Mouse (Mus musculus) ovary, postnatal 14 days (tissue): ENCODE data around the gene Usp46.
"Not testable (repeated sequence)": the region's sequence is repeated elsewhere in the genome, so short reads cannot be mapped to it uniquely, and the experiment has no call there.

ENCODE experiments used
- DNase-seq: peaks from one replicate; pipeline ENCODE4 v3.0.0; 2022; ENCODE audit warnings: low spot score

Usp46 gene

GRCm38 (mm10) chr5:74020506-74020905, 47.7 kb downstream of the Usp46 start:
- no peak for DNase-seq

DNA sequence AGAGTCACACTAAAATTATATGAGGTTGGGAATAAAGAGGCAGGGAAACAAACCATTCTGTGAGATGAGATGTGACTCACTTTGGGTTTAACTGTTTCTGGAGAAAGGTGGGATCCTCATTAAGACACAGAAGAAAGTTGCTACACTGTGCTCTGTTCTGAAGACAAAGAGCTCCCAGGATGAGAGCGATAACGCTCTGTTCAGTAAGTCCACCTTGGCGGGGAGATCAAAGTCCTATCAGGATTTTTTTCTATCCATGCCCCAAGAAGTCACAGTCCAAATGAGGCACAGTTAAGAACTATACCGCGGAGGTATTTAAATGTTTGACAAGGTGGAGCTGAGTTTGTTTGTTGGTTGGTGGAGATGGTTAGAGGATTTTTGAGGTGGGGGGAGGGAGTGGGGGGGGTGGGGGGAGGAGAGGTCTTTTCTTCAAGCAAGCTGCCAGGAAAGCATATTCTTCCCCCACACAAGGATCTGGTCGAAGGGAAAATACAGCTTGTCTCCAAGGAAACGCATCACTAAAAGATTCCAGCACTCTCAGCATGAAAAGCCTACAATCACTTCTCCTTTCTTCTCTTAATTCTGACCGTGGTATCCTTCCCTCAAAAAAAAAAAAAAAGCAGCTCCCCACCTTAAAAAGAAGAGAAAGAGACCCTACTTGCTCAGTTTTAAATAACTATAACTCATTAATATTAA, 49.2 kb downstream of the Usp46 start:
- DNase-seq = no peak

DNA sequence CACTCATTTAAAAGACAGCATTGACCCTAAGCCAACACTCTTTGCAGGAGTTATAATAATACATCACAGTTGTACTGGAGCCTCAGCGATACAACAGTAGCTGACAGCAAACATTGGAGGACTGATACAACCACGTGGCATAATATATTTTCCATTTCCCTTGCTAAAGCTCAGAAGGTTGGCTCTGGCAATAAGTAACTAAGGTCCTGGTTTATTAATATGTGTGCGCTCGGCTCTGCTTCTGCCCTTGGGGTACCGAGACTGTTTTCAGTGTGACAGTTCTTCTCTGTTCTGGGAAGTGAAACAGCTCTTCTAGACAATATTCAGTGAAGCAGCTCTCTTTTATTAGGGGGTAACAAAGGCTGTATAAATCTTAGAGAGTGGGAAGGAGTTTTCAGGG, 50.7 kb downstream of the Usp46 start:
- DNase-seq = no peak

DNA sequence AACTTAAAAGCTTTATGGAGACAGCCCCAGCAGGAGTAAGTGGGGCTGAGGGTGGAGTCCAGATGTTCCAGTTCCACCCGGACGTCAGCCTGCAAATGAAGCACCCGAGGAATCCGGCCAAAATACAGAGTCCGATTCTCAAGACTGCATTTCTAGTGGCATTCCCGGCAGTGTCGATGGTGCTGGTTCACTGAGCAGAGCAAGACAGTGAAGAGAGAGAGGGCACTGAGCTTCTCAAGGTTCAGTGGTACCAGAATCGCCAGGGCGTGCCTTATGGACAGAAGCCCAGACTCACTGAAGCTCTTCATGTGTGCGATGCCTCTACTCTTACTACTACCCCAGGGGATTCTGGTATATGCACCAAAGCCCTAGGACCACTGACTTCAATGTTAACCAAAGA, 56.6 kb downstream of the Usp46 start:
- no peak for DNase-seq

DNA sequence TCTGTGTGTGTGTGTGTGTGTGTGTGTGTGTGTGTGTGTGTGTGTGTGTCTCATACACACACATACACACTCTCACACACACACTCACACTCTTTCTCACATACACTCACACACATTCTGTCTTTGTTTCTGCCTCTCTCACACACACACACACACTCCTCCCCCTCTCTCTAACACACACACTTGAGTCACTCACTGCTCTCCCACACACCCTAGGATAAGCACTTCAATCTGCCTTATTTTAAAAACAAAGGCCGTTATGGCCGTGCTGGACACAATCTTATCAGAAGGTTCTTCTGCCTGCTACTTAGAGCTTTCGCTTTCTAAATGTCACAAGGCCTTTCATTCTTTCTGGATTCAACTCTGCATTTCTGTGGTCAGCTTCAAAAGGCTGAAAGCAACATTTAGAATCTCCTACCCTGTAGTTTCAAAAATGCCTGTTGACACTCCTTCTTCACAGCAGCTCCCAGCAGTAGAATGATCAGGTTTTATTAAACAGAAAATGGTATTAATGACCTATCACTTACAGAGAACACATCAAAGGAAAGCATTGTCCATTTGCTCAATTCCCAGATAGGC, 60.6 kb downstream of the Usp46 start:
- DNase-seq = no peak

DNA sequence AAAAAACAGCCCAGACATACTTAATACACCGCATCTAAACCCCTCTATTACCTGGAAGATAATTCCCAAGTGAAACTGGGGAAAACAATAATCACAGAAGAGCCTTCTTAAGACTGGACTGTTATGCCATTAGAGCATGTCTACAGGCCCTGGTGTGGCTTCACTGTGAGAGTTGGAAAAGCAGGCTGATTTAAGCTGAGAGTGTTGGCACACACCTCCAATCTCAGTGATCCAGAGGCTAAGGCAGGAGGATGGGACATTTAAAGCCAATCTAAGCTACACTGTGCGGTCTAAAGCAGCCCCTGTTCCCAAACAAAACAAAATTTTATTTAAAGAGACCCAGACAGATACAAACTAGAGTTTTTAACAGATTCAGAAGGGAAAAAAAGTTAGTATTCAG, 62.3 kb downstream of the Usp46 start:
- DNase-seq = no peak

DNA sequence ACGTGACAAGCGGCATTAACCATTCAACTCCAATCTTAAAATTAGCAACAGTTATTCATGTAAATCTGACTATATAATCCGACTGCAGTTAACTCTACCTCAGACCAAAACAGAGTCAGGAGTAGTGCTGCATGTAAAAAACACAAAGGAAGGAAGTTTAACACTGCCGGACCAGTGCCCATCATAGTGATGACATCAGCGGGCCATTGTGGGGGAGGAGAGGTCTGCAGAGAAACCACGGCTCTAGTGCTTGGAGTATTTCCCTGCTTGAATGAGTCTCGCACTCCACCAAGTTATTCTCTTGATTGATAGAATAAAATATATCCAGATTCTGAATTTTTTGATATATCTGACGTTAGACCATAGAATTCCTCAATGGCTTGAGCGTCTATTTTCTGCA, 66.5 kb downstream of the Usp46 start:
- no peak for DNase-seq

DNA sequence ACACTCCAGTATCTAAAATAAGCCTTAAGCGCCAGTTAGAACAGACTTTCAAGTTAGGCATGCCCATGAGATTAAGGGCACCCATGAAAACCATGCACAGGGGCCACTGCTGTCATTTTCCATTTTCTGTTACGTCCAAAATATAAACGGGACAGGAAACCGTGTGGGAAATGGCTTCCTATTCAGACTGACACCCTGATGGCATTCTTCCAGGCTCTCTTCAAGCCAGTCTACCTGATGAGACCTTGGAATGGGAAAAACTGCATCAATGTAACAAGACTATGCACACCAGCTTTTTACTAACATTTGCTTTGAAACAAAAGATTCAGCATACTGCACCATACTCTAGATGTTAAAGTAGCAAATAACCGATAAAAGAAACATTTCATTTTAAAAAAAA, 69.3 kb downstream of the Usp46 start:
- DNase-seq = no peak

DNA sequence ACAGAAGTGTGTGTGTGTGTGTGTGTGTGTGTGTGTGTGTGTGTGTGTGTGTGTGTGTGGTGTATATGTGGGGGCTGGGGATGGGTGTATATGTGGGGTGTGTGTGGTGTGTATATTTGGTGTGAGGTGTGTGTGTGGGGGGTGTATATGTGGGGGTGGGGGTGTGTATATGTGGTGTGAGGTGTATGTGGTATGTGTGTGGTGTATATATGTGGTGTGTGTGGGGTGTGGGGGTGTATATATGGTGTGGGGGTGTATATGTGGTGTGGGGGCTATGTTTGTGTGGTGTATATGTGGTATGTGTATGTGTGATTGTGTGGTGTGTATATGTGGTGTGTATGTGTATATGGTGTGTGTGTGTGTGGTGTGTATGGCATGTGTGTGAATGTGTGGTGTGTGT, 73.4 kb downstream of the Usp46 start:
- no peak for DNase-seq

GRCm38 (mm10) chr5:73993538-73993937, 74.7 kb downstream of the Usp46 start:
- DNase-seq = no peak

GRCm38 (mm10) chr5:73992321-73992720, 75.9 kb downstream of the Usp46 start:
- DNase-seq = no peak

DNA sequence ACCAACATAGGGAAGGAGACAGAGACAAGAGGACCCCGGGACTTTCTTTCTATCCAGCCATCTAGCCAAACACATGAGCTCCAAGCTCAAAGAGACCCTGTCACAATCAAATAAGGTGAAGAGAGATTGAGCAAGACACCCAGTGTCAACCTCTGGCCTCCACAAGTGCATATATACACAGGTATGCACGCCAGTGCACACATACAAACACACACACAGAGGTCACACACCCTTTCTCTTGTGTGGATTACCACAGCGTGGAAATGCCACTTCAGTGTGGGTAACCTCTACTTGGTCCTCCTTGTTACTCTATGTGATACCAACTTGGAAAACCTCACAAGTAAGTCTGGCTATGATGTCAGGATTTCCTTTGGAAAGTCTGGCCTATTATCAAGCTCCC, 78.7 kb downstream of the Usp46 start:
- DNase-seq = no peak

DNA sequence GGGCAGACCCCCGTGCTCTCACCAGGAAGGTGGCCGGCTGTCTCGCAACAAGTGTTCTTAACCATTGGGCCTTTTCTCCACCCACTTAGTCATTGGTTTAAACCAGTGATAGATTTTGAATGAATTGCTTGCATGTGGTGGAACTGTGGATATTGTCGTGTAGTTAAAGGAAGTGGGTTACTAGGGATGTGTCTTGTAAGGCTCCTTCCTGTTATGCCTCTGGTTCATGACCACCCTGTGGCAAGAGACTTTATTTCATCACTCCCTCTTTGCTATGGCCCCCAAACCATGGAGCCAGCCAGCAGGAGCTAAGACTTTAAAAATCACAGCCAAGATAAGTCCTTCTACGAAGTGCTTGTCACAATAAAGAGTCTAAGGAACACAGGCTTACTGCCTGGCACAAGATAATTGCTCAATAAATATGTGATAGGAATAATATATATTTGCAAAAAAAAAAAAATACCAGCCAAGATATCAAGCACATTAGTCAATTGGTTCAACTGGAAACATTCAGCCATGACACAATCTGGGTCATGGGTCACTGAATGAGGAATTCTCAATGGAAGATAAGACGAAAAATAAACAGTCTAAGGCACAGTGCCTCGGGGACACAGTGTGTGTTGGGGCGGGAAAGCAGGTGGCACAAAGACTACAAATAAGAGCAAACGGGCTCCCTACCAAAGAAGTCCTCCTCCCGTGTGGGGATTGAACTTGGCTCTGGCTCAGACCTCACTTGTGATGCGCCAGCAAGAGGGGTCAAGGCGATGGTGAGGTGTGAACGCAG, 80.3 kb downstream of the Usp46 start:
- no peak for DNase-seq

DNA sequence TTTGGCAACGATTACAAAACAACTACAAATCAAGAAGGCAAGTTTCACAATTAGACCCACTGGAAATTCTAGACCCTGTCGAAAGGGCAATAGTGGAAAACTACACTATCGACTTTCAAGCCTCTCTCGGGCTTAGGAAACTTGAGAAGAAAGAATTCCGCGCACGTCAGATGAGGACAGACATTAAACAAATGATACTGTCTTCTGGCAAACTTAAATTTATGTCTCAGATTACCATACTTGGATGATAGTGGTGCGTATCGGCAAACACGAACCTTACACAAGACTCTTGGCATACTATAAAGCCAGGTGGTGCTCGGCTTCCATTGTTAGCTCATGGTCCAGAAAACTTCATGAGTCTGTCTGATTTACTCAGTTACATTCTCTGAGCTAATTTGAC, 90.8 kb downstream of the Usp46 start:
- DNase-seq = no peak

- DNase-seq = no peak
Measured at GRCm38 (mm10) chr5:73971701-73972100, 96.5 kb downstream of the Usp46 start.

DNA sequence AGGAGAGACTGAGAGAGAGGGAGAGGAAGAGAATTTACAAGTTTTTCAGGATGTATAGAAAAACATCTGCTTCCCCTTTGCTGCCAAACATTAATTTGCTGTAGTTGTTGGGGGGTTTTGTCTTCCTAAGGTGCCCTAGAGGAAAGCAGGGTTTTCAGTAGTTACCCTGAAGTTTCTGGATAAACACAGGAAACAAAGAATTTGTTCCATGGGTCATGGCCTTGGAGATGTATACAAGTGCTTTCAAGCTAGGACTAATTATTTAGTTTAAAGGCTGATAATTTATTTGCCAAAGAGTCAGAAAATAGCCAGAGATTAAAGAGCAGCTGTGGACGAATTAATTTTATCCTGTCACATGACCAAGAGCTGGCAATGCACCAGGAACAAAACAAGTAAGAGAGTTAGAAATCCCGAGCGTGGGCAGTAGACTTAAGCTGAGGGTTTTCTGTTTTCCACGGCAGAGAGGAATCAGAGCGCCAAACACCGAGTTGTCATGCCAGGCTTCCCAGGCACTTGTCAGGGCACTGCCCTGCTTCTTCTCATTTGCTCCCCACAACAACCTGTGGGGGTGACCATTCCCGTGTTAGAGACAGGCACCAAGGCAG, 98.1 kb downstream of the Usp46 start:
- DNase-seq = peak; percentile 14

GRCm38 (mm10) chr5:73969338-73969737, 98.9 kb downstream of the Usp46 start:
- no peak for DNase-seq

GRCm38 (mm10) chr5:73959779-73960178, 108.5 kb downstream of the Usp46 start:
- DNase-seq = no peak

DNA sequence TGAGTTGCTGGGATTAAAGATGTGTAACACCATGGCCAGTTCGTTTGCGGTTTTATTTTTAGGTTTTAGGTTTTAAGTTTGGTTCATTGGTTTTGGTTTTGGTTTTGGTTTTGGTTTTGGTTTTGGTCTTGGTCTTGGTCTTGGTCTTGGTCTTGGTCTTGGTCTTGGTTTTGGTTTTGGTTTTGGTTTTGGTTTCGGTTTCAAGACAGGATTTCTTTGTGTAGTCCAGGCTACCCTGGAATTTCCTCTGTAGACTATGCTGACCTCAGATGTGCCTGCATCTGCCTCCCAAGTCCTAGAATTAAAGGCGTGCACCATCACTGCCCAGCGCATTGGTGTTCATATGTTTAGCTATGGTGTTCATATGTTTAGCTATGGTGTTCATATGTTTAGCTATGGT, 109.6 kb downstream of the Usp46 start:
- DNase-seq = not testable (repeated sequence)

DNA sequence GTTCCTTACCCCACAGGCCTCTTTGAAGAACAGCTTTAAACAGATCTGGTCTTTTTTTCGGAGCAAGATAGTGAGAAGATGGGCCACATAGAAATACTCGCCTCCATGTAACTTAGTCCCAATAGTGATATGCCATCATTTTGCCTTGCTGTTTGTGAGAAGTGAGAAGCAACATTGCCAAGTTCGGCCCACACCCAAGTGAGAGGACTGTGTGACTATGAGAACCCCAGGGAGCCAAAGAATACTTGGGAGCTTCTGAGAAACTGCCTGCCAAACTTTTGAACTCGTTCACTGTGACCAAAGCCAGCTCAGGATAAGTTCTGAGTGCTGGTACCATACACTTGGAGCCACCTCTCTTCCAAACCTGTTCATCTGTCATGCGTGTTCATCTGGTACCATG, 110.1 kb downstream of the Usp46 start:
- no peak for DNase-seq

GRCm38 (mm10) chr5:73955691-73956090, 112.5 kb downstream of the Usp46 start:
- no peak for DNase-seq

DNA sequence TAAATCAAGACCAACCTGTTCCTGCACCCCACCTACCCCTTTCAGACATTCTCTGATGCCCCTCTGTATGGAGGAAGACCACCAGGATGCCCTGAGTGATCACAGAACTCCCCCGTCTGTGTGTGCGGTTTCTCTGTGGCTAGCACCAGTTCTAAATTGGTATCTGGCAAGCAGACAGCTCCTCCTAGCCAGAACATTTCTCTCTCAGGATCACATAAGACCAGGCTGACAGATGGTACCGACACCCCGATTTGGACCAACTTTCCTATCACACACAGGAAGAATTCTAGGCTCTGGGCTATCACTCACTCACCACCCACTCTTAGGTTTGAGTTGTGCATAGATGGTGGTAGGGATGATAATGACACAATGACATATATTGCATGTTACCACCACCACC, 113.2 kb downstream of the Usp46 start:
- DNase-seq = no peak

DNA sequence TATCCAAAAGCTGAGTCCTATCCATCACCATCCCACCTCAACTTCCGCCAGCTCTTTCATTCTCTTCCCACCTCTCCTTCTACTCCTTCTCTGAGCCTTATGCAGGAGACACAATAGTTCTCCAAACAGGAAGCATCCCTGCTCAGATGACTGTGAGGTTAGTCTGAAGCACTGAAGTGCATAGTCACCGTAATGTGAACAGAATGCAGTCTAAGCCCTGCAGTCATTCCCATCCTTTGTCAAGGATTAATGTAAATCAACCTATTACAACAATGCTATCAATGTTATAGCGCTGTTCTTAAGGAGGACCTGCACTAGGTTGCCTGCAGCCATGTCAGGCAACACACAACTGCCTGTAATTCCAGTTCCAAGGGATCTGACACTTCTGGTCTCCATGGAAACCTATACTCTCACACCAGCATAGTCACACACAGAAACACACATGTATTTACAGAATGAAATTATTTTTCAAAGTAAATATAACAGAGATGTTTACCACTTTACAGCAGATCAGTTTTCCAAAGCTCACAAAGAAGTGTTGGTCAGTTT, 115.1 kb downstream of the Usp46 start:
- no peak for DNase-seq
